Mouse (Mus musculus) spleen, adult 10 weeks (tissue): Measurements from ENCODE around the gene Tmem88b. TPM values are rescaled to one million over a fixed set of nuclear protein-coding genes. Genes with fewer than 3 reads are reported as not detected.

ENCODE experiments used
- polyA plus RNA-seq: library from polyadenylated mRNA; stranded (reverse); fragments of 350-450 nt; fragmentation: Illumina TruSeq; extraction: RNeasy Lipid Tissue Mini Kit (QIAGEN cat#74804); gene quantifications from one replicate; pipeline ENCODE4 v1.2.3, GENCODE M21; 2015; ENCODE audit warnings: low replicate concordance; ENCODE audit not compliant: insufficient read depth

The Tmem88b gene
- 0.36 TPM for polyA plus RNA-seq

DNA sequence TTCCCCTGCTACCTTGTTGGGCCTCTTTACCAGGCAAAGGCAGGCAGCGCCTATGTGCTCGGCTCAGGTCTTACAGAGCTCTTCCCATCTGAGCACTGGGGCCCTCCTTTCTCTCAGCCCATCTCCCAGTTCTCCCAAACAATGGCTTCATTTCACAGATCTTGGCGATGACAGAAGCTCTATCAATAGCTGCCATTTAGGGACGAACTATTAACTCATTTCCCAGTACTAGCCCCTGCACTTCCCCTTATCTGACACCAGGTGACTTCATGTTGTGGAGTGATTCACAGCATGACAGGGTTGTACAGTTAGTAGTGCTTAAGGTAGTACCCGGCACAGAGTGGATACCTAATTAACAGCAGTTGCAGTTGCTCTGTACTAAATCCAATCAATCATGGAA, at the start of gene Tmem88b:
Gene Tmem88b, minus strand, starts transcription at position 56 of the 400 bp plus-strand sequence.

DNA sequence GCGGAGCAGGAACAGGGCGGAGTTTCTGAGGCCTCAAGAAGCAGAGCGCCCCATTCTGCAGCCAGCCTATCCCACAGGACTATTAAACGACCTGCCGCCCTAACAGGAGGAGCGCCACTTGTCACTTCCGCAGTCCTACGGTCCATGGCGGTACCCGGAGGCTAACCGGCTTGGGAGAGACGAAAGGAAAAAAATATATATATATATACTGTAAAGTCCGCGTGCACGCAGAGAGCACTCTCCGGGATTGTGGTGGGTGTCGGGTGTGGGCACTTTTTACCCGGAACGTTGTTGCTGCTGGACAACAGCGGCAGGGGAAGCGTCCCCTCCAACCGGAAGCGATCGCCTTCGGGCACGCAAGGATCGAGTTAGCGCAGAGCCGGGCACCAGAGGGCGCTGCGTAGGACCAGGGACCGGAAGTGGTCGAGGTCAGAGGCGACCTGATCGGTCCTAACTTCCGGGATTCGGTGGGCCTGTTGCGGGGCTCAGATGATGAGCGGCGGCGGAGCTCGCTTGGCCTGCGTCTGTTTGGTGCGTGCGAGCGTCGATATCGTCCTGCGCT, 45.6 kb upstream of the Tmem88b start, which contains the start of gene Aurkaip1:
Gene Aurkaip1, plus strand, starts transcription at position 68 of the 562 bp plus-strand sequence.

DNA sequence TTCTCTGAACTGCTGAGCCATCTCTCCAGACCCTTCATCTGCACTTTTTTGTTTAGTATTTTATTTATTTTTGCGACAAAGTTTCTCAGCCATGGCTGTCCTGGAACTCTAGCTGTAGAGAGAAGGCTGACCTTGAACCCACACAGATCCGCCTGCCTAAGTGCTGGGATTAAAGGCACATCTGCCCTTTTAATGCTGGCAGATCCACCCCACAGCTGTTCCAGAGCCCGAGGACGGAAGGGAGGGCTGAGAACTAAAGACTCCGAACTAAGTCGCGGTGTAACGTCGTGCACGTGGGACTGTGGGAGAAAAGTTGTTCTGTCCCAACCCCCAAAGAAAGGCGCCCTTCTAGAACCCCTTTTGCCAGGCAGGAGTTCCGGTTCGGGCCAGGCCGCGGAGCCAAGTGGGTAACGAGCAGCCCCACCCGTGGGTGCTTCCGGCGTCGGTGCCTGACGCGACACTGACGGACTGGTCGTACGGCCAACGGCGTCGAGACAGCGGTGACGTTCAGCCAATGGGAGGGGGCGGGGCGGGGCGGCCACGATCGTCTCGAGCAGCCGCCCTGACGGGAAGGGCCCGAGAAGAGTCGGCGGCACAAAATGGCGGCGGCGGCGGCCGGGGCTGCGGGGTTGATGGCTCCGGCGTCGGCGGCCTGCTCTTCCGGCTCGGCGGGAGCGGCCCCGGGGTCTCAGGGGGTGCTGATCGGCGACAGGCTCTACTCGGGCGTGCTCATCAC, 26.4 kb upstream of the Tmem88b start, which contains the start of gene Ccnl2:
Gene Ccnl2, plus strand, starts transcription at position 561 of the 736 bp plus-strand sequence.

DNA sequence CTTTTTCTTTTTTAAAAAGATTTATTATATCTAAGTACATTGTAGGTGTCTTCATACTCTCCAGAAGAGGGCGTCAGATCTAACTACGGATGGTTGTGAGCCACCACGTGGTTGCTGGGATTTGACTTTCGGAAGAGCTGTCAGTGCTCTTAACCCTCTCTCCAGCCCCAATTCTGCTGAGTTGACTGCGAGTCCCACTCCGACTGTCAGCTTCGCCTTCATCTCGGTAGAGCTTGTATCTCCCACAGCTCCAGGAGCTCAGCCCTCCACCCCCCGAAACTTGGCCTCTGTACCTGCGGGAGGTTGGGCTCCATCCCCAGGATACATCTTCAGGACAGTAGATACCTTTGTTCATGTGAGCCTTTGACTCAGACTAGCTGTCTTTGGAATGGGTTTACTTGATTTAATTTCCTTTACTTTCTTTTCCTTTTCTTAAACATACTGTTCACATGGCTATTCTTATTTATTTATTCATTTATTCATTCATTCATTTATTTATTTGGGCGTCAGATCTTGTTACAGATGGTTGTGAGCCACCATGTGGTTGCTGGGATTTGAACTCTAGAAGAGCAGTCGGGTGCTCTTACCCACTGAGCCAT, 17.2 kb upstream of the Tmem88b start, which contains the start of gene Mrpl20:
Gene Mrpl20, plus strand, starts transcription at position 138 of the 599 bp plus-strand sequence.

DNA sequence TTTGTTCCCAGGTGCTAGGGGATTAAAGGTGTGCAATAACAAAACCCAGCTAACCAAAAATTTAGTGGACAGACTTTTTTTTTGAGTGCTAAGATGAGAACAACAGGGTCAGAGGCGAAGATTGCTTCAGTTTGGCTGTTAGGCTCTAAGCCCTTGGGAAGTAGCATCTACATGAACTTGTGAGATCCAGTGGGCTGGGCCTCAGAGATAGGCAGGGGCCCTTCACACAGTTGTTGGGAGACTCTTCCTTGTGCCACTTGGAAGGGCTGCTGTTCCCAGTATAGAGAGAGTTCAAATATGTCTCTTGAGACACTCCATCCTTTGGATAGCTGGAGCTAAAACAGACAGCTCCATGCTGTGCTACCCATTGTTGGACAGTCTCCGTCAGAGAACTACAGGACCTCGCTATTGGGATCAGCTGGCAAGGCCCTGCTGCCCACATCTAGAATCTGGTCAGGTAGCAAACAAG, 4.4 kb upstream of the Tmem88b start, which contains the start of gene Ankrd65:
Gene Ankrd65, plus strand, starts transcription at position 419 of the 469 bp plus-strand sequence.

DNA sequence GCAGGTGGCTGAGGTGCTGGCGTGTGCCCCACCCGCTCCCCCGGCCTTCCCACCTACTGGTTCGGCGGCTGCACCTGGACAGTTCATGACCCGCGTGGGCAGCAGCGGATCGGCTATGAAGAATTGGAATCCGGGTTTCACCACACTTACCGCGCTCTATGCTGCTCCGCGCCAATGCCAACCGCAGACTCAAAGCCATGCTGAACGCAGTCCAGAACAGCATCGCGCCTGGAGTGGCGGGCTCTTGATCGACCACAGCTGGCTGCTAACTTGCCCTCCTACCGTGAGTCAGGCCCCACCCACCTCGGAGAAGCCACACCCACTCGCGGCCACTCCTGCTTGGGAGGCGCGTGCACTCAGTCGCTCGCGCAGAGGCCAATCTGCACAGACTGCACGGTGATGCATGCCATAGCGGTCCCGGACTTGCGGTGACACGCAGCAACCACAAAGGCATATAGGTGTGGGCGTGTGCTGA, 11.4 kb downstream of the Tmem88b start, which contains the start of gene Vwa1:
Gene Vwa1, minus strand, starts transcription at position 419 of the 475 bp plus-strand sequence.

DNA sequence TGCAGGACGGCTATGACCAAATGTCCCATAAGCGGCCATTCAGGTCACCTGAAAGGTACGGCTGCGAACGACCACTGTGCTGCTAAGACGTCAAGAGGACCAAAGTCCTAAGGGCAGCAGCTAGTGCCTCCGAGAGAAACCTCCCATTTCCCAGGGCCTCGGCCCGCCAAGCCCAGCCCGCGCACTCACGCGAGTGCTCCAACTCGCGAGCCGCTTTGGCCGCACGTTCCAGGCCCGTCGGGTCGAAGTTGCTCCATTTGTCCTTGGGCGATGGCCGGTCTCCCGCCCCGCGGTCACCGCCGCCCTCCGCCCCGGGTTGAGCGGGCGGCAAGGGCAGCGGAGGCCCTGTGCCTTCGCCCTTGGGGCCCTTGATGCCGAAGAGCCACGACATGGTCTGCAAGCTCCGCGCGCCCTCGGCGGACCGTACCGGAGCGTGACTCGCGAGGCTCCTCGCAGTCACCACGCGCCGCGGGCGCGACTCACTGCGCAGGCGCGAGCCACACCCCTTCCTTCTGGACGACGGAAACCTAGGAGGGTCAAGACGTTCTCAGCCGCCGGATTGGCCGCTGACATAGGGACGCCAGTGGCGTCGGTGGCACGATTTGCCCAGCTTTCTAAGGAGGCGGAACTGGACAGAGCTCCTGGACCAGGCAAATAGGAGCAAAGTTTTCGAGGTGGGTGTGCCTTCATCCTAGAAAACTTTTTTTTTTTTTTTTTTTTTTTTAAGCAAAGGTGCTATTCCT, 24.9 kb downstream of the Tmem88b start, which contains the start of gene Atad3a:
Gene Atad3a, minus strand, starts transcription at position 481 of the 743 bp plus-strand sequence.

DNA sequence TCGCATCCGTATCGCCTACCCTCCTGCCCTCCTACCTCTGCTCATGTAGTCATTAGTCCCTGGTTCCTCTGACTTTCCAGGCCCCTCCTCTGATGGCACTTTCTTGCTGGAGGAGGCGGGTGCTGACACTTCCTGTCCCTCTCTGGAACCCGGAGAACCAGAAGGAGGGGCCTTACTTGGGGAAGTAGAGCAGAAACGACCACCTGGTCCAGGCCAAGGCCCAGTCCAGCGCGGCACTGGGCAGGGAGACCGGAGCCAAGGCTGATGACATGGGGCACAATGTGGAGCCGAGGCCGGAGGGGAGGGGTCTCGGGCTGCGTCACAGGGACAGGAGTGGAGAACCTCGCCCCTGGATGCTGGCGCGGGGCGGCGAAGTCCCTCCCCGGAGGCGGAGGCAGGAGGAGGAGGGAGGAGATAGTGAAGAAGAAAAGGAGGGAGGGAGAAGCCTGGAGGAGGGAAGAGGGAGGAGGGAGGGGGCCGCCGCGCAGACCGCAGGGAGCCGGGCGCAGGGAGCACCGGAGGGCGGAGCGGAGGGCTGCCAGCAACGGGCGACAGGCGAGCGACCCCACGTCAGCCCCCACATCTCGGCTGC, 51.2 kb downstream of the Tmem88b start, which contains the start of gene Tmem240:
Gene Tmem240, plus strand, starts transcription at position 451 of the 592 bp plus-strand sequence.

Other genes starting within 250 kb of the Tmem88b start
- 93.5 TPM for gene Nadk, start 223.5 kb downstream of the Tmem88b start, polyA plus RNA-seq
- 17.5 TPM for gene Slc35e2, start 184.5 kb downstream of the Tmem88b start, polyA plus RNA-seq
- 181 TPM for gene Cdk11b, start 161.0 kb downstream of the Tmem88b start, polyA plus RNA-seq
- gene Gm10563, start 140.5 kb downstream of the Tmem88b start, polyA plus RNA-seq: not detected
- 16.7 TPM for gene Mmp23, start 132.5 kb downstream of the Tmem88b start, polyA plus RNA-seq
- 9.6 TPM for gene Mib2, start 116.7 kb downstream of the Tmem88b start, polyA plus RNA-seq
- 2.5 TPM for gene Fndc10, start 91.5 kb downstream of the Tmem88b start, polyA plus RNA-seq
- gene Ssu72, start 81.1 kb downstream of the Tmem88b start, polyA plus RNA-seq: 94.7 TPM
- gene Tmem240, start 51.1 kb downstream of the Tmem88b start, polyA plus RNA-seq: 0.23 TPM
- gene Atad3a, start 24.8 kb downstream of the Tmem88b start, polyA plus RNA-seq: 36.8 TPM
- gene Vwa1, start 11.2 kb downstream of the Tmem88b start, polyA plus RNA-seq: 4.0 TPM
- not detected for gene Ankrd65, start 4.6 kb upstream of the Tmem88b start, polyA plus RNA-seq
- 90.9 TPM for gene Mrpl20, start 17.0 kb upstream of the Tmem88b start, polyA plus RNA-seq
- 184 TPM for gene Ccnl2, start 26.6 kb upstream of the Tmem88b start, polyA plus RNA-seq
- 43.8 TPM for gene Aurkaip1, start 45.4 kb upstream of the Tmem88b start, polyA plus RNA-seq
- 84.4 TPM for gene Mxra8, start 53.8 kb upstream of the Tmem88b start, polyA plus RNA-seq
- 13.7 TPM for gene Dvl1, start 61.5 kb upstream of the Tmem88b start, polyA plus RNA-seq
- gene Tas1r3, start 77.5 kb upstream of the Tmem88b start, polyA plus RNA-seq: 0.52 TPM
- 5.6 TPM for gene Cptp, start 83.6 kb upstream of the Tmem88b start, polyA plus RNA-seq
- gene Ints11, start 83.7 kb upstream of the Tmem88b start, polyA plus RNA-seq: 31.0 TPM
- gene Pusl1, start 105.9 kb upstream of the Tmem88b start, polyA plus RNA-seq: 12.9 TPM
- 11.1 TPM for gene Acap3, start 105.9 kb upstream of the Tmem88b start, polyA plus RNA-seq
- 75.5 TPM for gene Ube2j2, start 158.0 kb upstream of the Tmem88b start, polyA plus RNA-seq
- gene C1qtnf12, start 176.4 kb upstream of the Tmem88b start, polyA plus RNA-seq: 14.8 TPM
- gene B3galt6, start 206.8 kb upstream of the Tmem88b start, polyA plus RNA-seq: 4.0 TPM
- 176 TPM for gene Sdf4, start 207.0 kb upstream of the Tmem88b start, polyA plus RNA-seq
- gene Tnfrsf4, start 228.0 kb upstream of the Tmem88b start, polyA plus RNA-seq: 11.0 TPM
- 10.7 TPM for gene Tnfrsf18, start 240.3 kb upstream of the Tmem88b start, polyA plus RNA-seq